ENCODE assay signal across 15 mouse cellular contexts in the genomic region with DNA sequence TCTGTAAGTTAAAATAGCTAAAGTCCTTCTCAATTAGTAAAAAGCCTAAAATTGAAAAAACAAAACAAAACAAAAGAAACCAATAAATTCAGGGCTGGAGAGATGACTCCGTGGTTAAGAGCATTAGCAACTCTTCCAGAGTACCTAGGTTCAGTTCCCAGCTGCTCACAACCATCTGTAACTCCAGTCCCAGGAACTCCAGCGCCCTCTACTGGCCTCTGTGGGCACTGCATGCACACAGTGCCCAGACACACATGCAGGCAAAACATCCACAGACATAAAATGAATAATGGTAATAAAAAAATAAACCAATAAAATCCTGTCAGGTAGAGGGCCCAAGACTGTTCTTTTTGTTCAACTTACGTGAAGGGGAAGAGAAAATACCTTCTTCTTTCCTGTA. TPM values are rescaled to one million over a fixed set of nuclear protein-coding genes. Genes with fewer than 3 reads are reported as not detected.
DNase-seq lines count a peak whose midpoint lies in the region; ATAC-seq and TF ChIP-seq lines count a peak whose summit lies in the region.
"Had no signal": no experiment of that assay in that cellular context is flagged by ENCODE, and none has a peak within 500 bp of the region (broad histone marks: within the 10 kb centered on the region; RNA-seq: fewer than 3 reads in every experiment).

No protein-coding gene starts in this region.

- H3K27me3 ChIP-seq in cerebellum, adult 2 months (ENCODE audit: control insufficient read depth, insufficient read depth, low read length): no peaks in the 10 kb centered on the region
- H3K27me3 ChIP-seq in liver, embryonic 12.5 days (replicated peaks): no peaks in the 10 kb centered on the region
- H3K27me3 ChIP-seq in forebrain, embryonic 11.5 days (ENCODE audit: control insufficient read depth, insufficient read depth, low read length): no peaks in the 10 kb centered on the region
- H3K27me3 ChIP-seq: hindbrain, embryonic 15.5 days; liver, embryonic 15.5 days had no signal

- ATAC-seq in liver, embryonic 12.5 days: no peak
- no peak for ATAC-seq in forebrain, embryonic 11.5 days (replicated peaks; ENCODE audit: low FRiP score)
- ATAC-seq: forebrain, postnatal 0 days had no signal

- TF ChIP-seq CTCF in cerebellum, adult 2 months (IDR thresholded peaks at IDR 0.05; ENCODE audit: borderline replicate concordance, insufficient read depth, low read depth, low read length): 0 out of 2 replicates have a peak, but pooled peaks have one; percentile 19

- no peak overlapping the region for H3K4me2 ChIP-seq in liver, embryonic 12.5 days
- H3K4me2 ChIP-seq in forebrain, embryonic 11.5 days (ENCODE audit: low read depth, low read length, severe bottlenecking): no peak overlapping the region
- H3K4me2 ChIP-seq: hindbrain, embryonic 15.5 days; liver, embryonic 15.5 days had no signal

- H3K27ac ChIP-seq in cerebellum, adult 2 months (ENCODE audit: insufficient read depth, low read length): no peak overlapping the region
- no peak overlapping the region for H3K27ac ChIP-seq in liver, embryonic 12.5 days
- no peak overlapping the region for H3K27ac ChIP-seq in forebrain, embryonic 11.5 days (ENCODE audit: low read depth, low read length)
- H3K27ac ChIP-seq: hindbrain, embryonic 15.5 days; liver, embryonic 15.5 days had no signal

- no peak overlapping the region for H3K9ac ChIP-seq in liver, embryonic 12.5 days
- no peak overlapping the region for H3K9ac ChIP-seq in forebrain, embryonic 11.5 days (ENCODE audit: low read length)
- H3K9ac ChIP-seq: forebrain, postnatal 0 days; hindbrain, embryonic 15.5 days; liver, embryonic 15.5 days had no signal

- H3K4me3 ChIP-seq in cerebellum, adult 2 months (replicated peaks; ENCODE audit: insufficient read depth, low read depth, low read length): no peak overlapping the region
- no peak overlapping the region for H3K4me3 ChIP-seq in liver, embryonic 12.5 days
- no peak overlapping the region for H3K4me3 ChIP-seq in forebrain, embryonic 11.5 days (ENCODE audit: low read depth, low read length)
- H3K4me3 ChIP-seq: hindbrain, embryonic 15.5 days; liver, embryonic 15.5 days had no signal

- no peaks in the 10 kb centered on the region for H3K36me3 ChIP-seq in liver, embryonic 12.5 days
- H3K36me3 ChIP-seq in forebrain, embryonic 11.5 days (ENCODE audit: control insufficient read depth, insufficient read depth, low read length): no peaks in the 10 kb centered on the region
- H3K36me3 ChIP-seq: hindbrain, embryonic 15.5 days; liver, embryonic 15.5 days had no signal

- TF ChIP-seq POLR2A in cerebellum, adult 2 months (IDR thresholded peaks at IDR 0.05; ENCODE audit: borderline replicate concordance, insufficient read depth, low read length): no peak

- 65% methylated on average over 3 of the region's 3 CpGs for WGBS in cerebellum, adult 2 months
- 50% methylated on average over 3 of the region's 3 CpGs for WGBS in liver, embryonic 12.5 days (ENCODE audit: insufficient replicate concordance)
- WGBS in forebrain, embryonic 11.5 days: 61% methylated on average over 3 of the region's 3 CpGs

- H3K9me3 ChIP-seq in liver, embryonic 12.5 days (replicated peaks): no peaks in the 10 kb centered on the region
- H3K9me3 ChIP-seq in forebrain, embryonic 11.5 days (ENCODE audit: control insufficient read depth, low read length): no peaks in the 10 kb centered on the region
- H3K9me3 ChIP-seq: hindbrain, embryonic 15.5 days; liver, embryonic 15.5 days had no signal

- H3K4me1 ChIP-seq in cerebellum, adult 2 months (ENCODE audit: control insufficient read depth, insufficient read depth, low read length): no peaks in the 10 kb centered on the region
- H3K4me1 ChIP-seq in liver, embryonic 12.5 days: no peaks in the 10 kb centered on the region
- no peaks in the 10 kb centered on the region for H3K4me1 ChIP-seq in forebrain, embryonic 11.5 days (replicated peaks; ENCODE audit: control insufficient read depth, insufficient read depth, low read length)
- H3K4me1 ChIP-seq: hindbrain, embryonic 15.5 days; megakaryocyte, embryonic 14.5 days had no signal

- DNase-seq in cerebellum, adult 2 months: no peak
- DNase-seq in cerebellum, adult 11-12 months: no peak
- DNase-seq in liver: peak; percentile 13
- DNase-seq in B cell, adult 2 months: peak; percentile 16 to 21
- DNase-seq in induced T-regulatory cell, adult 2 months (ENCODE audit: low read depth): peak; percentile 20
- DNase-seq in forebrain, embryonic 11.5 days (ENCODE audit: low spot score): no peak
- DNase-seq in adrenal gland, postnatal 14 days: no peak
- DNase-seq: adrenal gland, adult 8-10 months; cerebellum, adult 18-20 months; forebrain, postnatal 0 days; kidney, postnatal 10 days had no signal

RNA-seq across cellular contexts. Expression of a gene that starts 10.6 kb away (rescaled TPM):
- polyA plus RNA-seq in cerebellum, adult 2 months (2012; rRNA removed): 2.8 and 4.0 TPM in 2 replicates
- 2.0 and 2.3 TPM in 2 replicates for polyA plus RNA-seq in liver, embryonic 12.5 days (2016; fragmentation: Nextera tagmentation; extraction: Ambion mirVana)
- polyA plus RNA-seq in forebrain, embryonic 11.5 days (2014; fragmentation: Nextera tagmentation; extraction: Ambion mirVana): 0.83 and 1.2 TPM in 2 replicates
- 2.7 and 5.9 TPM in 2 replicates for total RNA-seq in adrenal gland, postnatal 14 days (2021)

Comparison
In these comparisons a context has a peak if more than half of its experiments do, and no peak if none do; other contexts are left out.
1. DNase-seq: peak in liver (single experiment), B cell, adult 2 months (2 of 2) and induced T-regulatory cell, adult 2 months (single experiment); none in cerebellum, adult 2 months (0 of 2), cerebellum, adult 11-12 months (single experiment), forebrain, embryonic 11.5 days (single experiment) and adrenal gland, postnatal 14 days (single experiment).